Mouse (Mus musculus) testis, adult 2 months (tissue): ENCODE measurements around the gene Srprb.

Experiments
- CTCF ChIP-seq: fragments of 200-500 bp; IDR thresholded peaks from 2 replicates; pipeline ENCODE4 v1.5.1; 2012; ENCODE audit warnings: low read depth, mild to moderate bottlenecking, inconsistent platforms, low read length, moderate library complexity; ENCODE audit not compliant: control insufficient read depth, insufficient read depth, insufficient replicate concordance
- POLR2A ChIP-seq: fragments of 200-500 bp; IDR thresholded peaks from 2 replicates; pipeline ENCODE4 v1.6.1; 2012; ENCODE audit warnings: low read depth, mild to moderate bottlenecking, inconsistent platforms, low read length, moderate library complexity; ENCODE audit not compliant: control insufficient read depth

DNA sequence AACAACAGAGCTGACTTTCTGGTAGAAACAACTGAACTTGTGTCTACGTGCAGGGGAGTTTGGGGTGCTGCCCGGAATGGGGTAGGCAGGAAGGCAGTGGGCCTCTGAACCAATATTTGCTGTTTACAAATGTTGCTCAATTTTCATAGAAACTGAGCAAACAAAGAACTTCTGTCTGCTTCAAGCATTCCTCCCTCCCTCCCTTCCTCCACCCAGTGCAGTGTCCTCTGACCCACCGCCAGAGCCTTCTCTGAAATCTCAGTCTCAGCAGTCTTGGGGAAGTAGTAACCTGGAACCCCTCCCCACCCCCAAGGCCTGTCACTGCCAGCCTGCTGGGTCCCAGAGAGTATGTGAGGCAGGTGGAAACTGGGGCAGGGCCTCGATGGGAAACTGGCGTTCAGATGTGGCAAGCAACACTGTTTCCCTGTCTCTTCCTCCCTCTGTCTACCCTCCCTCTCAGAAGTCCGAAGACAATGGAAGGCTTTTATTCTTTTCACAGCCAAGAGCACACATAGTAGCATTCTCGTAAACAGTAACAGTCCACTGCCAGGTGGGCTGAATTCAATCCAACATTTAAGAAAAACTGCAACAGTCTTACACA lies 32.7 kb upstream of the Srprb start:
- TF ChIP-seq POLR2A (no peak), CTCF (no peak)
